Mouse (Mus musculus) E14TG2a.4 (cell line): ENCODE results near the gene Nrip1.

Source experiments
- CTCF ChIP-seq: conservative IDR thresholded peaks from 2 replicates; pipeline ENCODE4 v1.5.1; 2014; ENCODE audit warnings: low read length
- NANOG ChIP-seq: IDR thresholded peaks from 2 replicates; pipeline ENCODE4 v1.6.1; 2014; ENCODE audit warnings: borderline replicate concordance, low read length, mixed read lengths
- POU5F1 ChIP-seq: IDR thresholded peaks from 2 replicates; pipeline ENCODE4 v1.6.1; 2014; ENCODE audit warnings: low read length, borderline replicate concordance

DNA sequence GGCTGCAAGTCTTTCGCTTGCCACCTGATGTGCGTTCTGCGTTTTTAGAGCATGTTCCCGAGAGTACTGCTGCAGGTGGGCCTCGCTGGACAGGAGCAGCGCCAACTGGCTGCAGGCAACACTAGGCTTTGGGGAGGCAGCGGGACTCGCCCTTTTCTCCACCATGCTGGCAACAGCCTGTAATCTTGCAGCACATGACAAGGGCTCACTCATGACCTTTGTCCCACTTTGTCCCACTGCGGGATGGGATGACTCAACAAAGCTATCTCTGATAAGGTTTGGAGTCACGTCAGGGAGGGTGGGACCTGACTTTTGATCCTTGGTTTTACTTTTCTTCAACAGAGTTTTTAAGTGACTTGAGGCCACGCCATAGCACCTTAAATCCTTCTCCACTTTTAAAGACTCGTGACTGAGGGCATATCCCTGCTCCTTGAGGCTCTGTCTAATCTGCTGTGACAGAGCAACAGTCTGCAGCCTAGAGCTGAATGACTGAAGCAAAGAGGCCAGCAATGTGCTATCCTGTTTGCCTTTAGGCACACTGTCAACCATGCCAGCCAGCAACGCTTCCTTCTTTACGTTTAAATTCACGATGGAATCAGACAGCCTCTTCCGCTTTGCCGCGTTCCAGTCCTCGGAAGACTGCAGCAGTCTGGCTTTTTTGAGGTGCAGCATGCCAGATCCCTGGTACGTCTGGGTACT, 79.7 kb downstream of the Nrip1 start:
- TF ChIP-seq CTCF (no peak), NANOG (no peak), POU5F1 (no peak)
